Comparison of ENCODE assay signal across 12 mouse cellular contexts in genomic region chr2:93488911-93489587, GRCm38 (mm10). TPM values are rescaled to one million over a fixed set of nuclear protein-coding genes. Genes with fewer than 3 reads are reported as not detected.
DNase-seq lines count a peak whose midpoint lies in the region; ATAC-seq lines count a peak whose summit lies in the region.
"Had no signal": no experiment of that assay in that cellular context is flagged by ENCODE, and none has a peak within 500 bp of the region (broad histone marks: within the 10 kb centered on the region; RNA-seq: fewer than 3 reads in every experiment).

No protein-coding gene starts in this region.

- no peak overlapping the region for H3K9ac ChIP-seq in kidney, embryonic 15.5 days
- H3K9ac ChIP-seq in neural tube, embryonic 15.5 days (replicated peaks): no peak overlapping the region
- no peak overlapping the region for H3K9ac ChIP-seq in limb, embryonic 11.5 days (ENCODE audit: low read length)

- no peak for DNase-seq in kidney, adult 9 months
- peak; percentile 79 for DNase-seq in neural tube, embryonic 10.5 days (ENCODE audit: extremely low spot score, low spot score)
- peak; percentile 64 for DNase-seq in limb, embryonic 11.5 days (ENCODE audit: low spot score)
- peak; percentile 26 for DNase-seq in yolk sac, embryonic 10.5 days (ENCODE audit: low spot score)
- DNase-seq in thymus, postnatal 10 days (ENCODE audit: low spot score in 2 of 2): no peak
- no peak for DNase-seq in MN1 (ENCODE audit: low spot score)
- DNase-seq: adrenal gland, postnatal 10 days; cerebellum, adult 9-11 months had no signal

- 0 out of 2 replicates have a peak overlapping the region, but pooled peaks have one; percentile 3 for H3K4me2 ChIP-seq in kidney, embryonic 15.5 days
- no peak overlapping the region for H3K4me2 ChIP-seq in neural tube, embryonic 15.5 days
- H3K4me2 ChIP-seq in limb, embryonic 11.5 days (ENCODE audit: low read depth, severe bottlenecking): no peak overlapping the region

- no peak overlapping the region for H3K4me3 ChIP-seq in kidney, embryonic 15.5 days (replicated peaks)
- no peak overlapping the region for H3K4me3 ChIP-seq in neural tube, embryonic 15.5 days (replicated peaks)
- H3K4me3 ChIP-seq in limb, embryonic 11.5 days (ENCODE audit: low read depth, low read length): no peak overlapping the region
- H3K4me3 ChIP-seq: erythroblast, embryonic 14.5 days had no signal

- no peak overlapping the region for H3K27ac ChIP-seq in kidney, embryonic 15.5 days
- H3K27ac ChIP-seq in neural tube, embryonic 15.5 days (replicated peaks): no peak overlapping the region
- no peak overlapping the region for H3K27ac ChIP-seq in limb, embryonic 11.5 days (replicated peaks; ENCODE audit: low read depth, low read length)
- H3K27ac ChIP-seq: macrophage had no signal

- 22% methylated on average over 19 of the region's 19 CpGs for WGBS in kidney, embryonic 15.5 days
- 29% methylated on average over 19 of the region's 19 CpGs for WGBS in neural tube, embryonic 15.5 days
- 20% methylated on average over 19 of the region's 19 CpGs for WGBS in limb, embryonic 11.5 days

- no peaks in the 10 kb centered on the region for H3K36me3 ChIP-seq in kidney, embryonic 15.5 days
- H3K36me3 ChIP-seq in neural tube, embryonic 15.5 days: no peaks in the 10 kb centered on the region
- no peaks in the 10 kb centered on the region for H3K36me3 ChIP-seq in limb, embryonic 11.5 days (ENCODE audit: control insufficient read depth, insufficient read depth, low read length)

- ATAC-seq in kidney, embryonic 15.5 days (replicated peaks; ENCODE audit: low FRiP score): peak; percentile 25; the same call in 1 of the 2 replicates
- no peak for ATAC-seq in neural tube, embryonic 15.5 days (ENCODE audit: low FRiP score)
- ATAC-seq in limb, embryonic 11.5 days (ENCODE audit: insufficient number of reproducible peaks, low FRiP score, low TSS enrichment, low read depth): no peak

- H3K27me3 ChIP-seq in kidney, embryonic 15.5 days: peaks cover 26% of the 10 kb centered on the region
- H3K27me3 ChIP-seq in neural tube, embryonic 15.5 days (replicated peaks): peaks cover 4% of the 10 kb centered on the region; the same call in 1 of the 2 replicates
- no peaks in the 10 kb centered on the region for H3K27me3 ChIP-seq in limb, embryonic 11.5 days (ENCODE audit: control insufficient read depth, insufficient read depth, low read length)

- peaks cover 6% of the 10 kb centered on the region; the same call in 1 of the 2 replicates for H3K4me1 ChIP-seq in kidney, embryonic 15.5 days
- H3K4me1 ChIP-seq in neural tube, embryonic 15.5 days: peaks cover 12% of the 10 kb centered on the region
- peaks cover 17% of the 10 kb centered on the region for H3K4me1 ChIP-seq in limb, embryonic 11.5 days (ENCODE audit: control insufficient read depth, insufficient read depth, low read length)

- H3K9me3 ChIP-seq in kidney, embryonic 15.5 days (replicated peaks): no peaks in the 10 kb centered on the region
- no peaks in the 10 kb centered on the region for H3K9me3 ChIP-seq in neural tube, embryonic 15.5 days (replicated peaks)
- no peaks in the 10 kb centered on the region for H3K9me3 ChIP-seq in limb, embryonic 11.5 days (ENCODE audit: control insufficient read depth, low read length)

RNA-seq across cellular contexts. Expression of gene Cd82, which starts 26.1 kb away (rescaled TPM):
- polyA plus RNA-seq in kidney, embryonic 15.5 days (2015; fragmentation: Nextera tagmentation; extraction: Ambion mirVana): 47.8 and 49.4 TPM in 2 replicates
- 22.4 and 68.9 TPM in 2 replicates for polyA plus RNA-seq in neural tube, embryonic 15.5 days (2015; fragmentation: Nextera tagmentation; extraction: Ambion mirVana)
- polyA plus RNA-seq in limb, embryonic 11.5 days (2014; fragmentation: Nextera tagmentation; extraction: Ambion mirVana): 5.4 and 6.0 TPM in 2 replicates

Comparison
In these comparisons a context has a peak if more than half of its experiments do, and no peak if none do; other contexts are left out.
1. DNase-seq: peak in neural tube, embryonic 10.5 days (single experiment), limb, embryonic 11.5 days (single experiment) and yolk sac, embryonic 10.5 days (single experiment); none in kidney, adult 9 months (single experiment), thymus, postnatal 10 days (0 of 2) and MN1 (single experiment).